Comparison of ENCODE assay signal across 9 mouse cellular contexts in genomic region chr7:80582821-80583451, GRCm38 (mm10). TPM values are rescaled to one million over a fixed set of nuclear protein-coding genes. Genes with fewer than 3 reads are reported as not detected.
A peak's percentile ranks its signal among the peaks of the same experiment; 100 is the strongest.
DNase-seq lines count a peak whose midpoint lies in the region; ATAC-seq and TF ChIP-seq lines count a peak whose summit lies in the region.
"Had no signal": no experiment of that assay in that cellular context is flagged by ENCODE, and none has a peak within 500 bp of the region (broad histone marks: within the 10 kb centered on the region; RNA-seq: fewer than 3 reads in every experiment).

No protein-coding gene starts in this region.

- peak overlapping the region; percentile 58 for H3K4me3 ChIP-seq in gastrocnemius, adult 2 months
- H3K4me3 ChIP-seq in heart, embryonic 10.5 days, result no peak overlapping the region
- no peak overlapping the region for H3K4me3 ChIP-seq in forebrain, embryonic 12.5 days (replicated peaks)

- no peaks in the 10 kb centered on the region for H3K36me3 ChIP-seq in heart, embryonic 10.5 days
- no peaks in the 10 kb centered on the region for H3K36me3 ChIP-seq in forebrain, embryonic 12.5 days (replicated peaks)

- ATAC-seq in megakaryocyte, adult 5-6 weeks (ENCODE audit: poor library complexity, severe bottlenecking), result peak; percentile 49
- ATAC-seq in forebrain, embryonic 12.5 days (ENCODE audit: low FRiP score), result no peak

- H3K4me1 ChIP-seq in heart, embryonic 10.5 days, result peaks cover 35% of the 10 kb centered on the region
- peaks cover 14% of the 10 kb centered on the region for H3K4me1 ChIP-seq in forebrain, embryonic 12.5 days

- no peak overlapping the region for H3K4me2 ChIP-seq in forebrain, embryonic 12.5 days

- intact Hi-C loops in gastrocnemius, adult 2 months (cut with DNase I), result no loop called here
- intact Hi-C loops in gastrocnemius, postnatal 14 days (cut with DNase I; ENCODE audit: low total_unique reads), result no loop called here

- WGBS in heart, embryonic 10.5 days, result 73% methylated on average over 20 of the region's 20 CpGs
- WGBS in forebrain, embryonic 12.5 days, result 76% methylated on average over 20 of the region's 20 CpGs

- H3K27me3 ChIP-seq in heart, embryonic 10.5 days (ENCODE audit: insufficient read depth, poor library complexity, severe bottlenecking), result peaks cover 11% of the 10 kb centered on the region; the same call in 1 of the 2 replicates
- H3K27me3 ChIP-seq in forebrain, embryonic 12.5 days, result peaks cover 3% of the 10 kb centered on the region; the same call in 1 of the 2 replicates

- H3K27ac ChIP-seq in gastrocnemius, adult 2 months, result peak overlapping the region; percentile 73
- H3K27ac ChIP-seq in heart, embryonic 10.5 days, result peak overlapping the region; percentile 14; the same call in 1 of the 2 replicates
- no peak overlapping the region for H3K27ac ChIP-seq in forebrain, embryonic 12.5 days

- DNase-seq in gastrocnemius, adult 2 months, result peak; percentile 41
- DNase-seq in gastrocnemius, postnatal 14 days, result no peak
- DNase-seq in heart, embryonic 10.5 days (ENCODE audit: low spot score), result no peak
- peak; percentile 78 for DNase-seq in kidney, postnatal 10 days
- no peak for DNase-seq in adipocyte (ENCODE audit: low spot score)
- DNase-seq in right cerebral cortex, postnatal 10 days (ENCODE audit: low spot score in 2 of 2), result no peak

- no peak overlapping the region for H3K9ac ChIP-seq in forebrain, embryonic 12.5 days

- H3K9me3 ChIP-seq in heart, embryonic 10.5 days, result no peaks in the 10 kb centered on the region
- no peaks in the 10 kb centered on the region for H3K9me3 ChIP-seq in forebrain, embryonic 12.5 days
- H3K9me3 ChIP-seq: G1E had no signal

- TF ChIP-seq CTCF in gastrocnemius, adult 2 months (IDR thresholded peaks at IDR 0.05), result no peak

RNA-seq across cellular contexts. Expression of gene Blm, which starts 48.0 kb away (rescaled TPM):
- 1 to 10 TPM; 1.0 TPM for total RNA-seq in gastrocnemius, adult 2 months (2021)
- total RNA-seq in gastrocnemius, postnatal 14 days (2021), result 1 to 10 TPM; 1.9 to 3.7 TPM
- 32.3 and 35.6 TPM in 2 replicates for polyA plus RNA-seq in heart, embryonic 10.5 days (2016; fragmentation: Nextera tagmentation; extraction: Ambion mirVana)
- 38.8 and 45.4 TPM in 2 replicates for total RNA-seq in megakaryocyte, adult 5-6 weeks (2015)
- 27.1 and 30.9 TPM in 2 replicates for total RNA-seq in megakaryocyte, adult 5-6 weeks (2017)
- 39.6 and 43.7 TPM in 2 replicates for polyA plus RNA-seq in forebrain, embryonic 12.5 days (2016; fragmentation: Nextera tagmentation; extraction: Ambion mirVana)

Comparison
In these comparisons a context has a peak if more than half of its experiments do, and no peak if none do; other contexts are left out.
1. DNase-seq: peak in gastrocnemius, adult 2 months (single experiment) and kidney, postnatal 10 days (single experiment); none in gastrocnemius, postnatal 14 days (single experiment), heart, embryonic 10.5 days (single experiment), adipocyte (single experiment) and right cerebral cortex, postnatal 10 days (0 of 2).
2. RNA of gene Blm, which starts 48.0 kb away (total RNA-seq): 27.1 to 45.4 TPM in megakaryocyte, adult 5-6 weeks; 1.9 to 3.7 TPM in gastrocnemius, postnatal 14 days and 1.0 TPM in gastrocnemius, adult 2 months; every median in the first group is over 4 times any median in the second.